Mouse (Mus musculus): ENCODE data around the gene Acacb.

Acacb gene

GRCm38 (mm10) chr5:114299156-114299855 lies 153.0 kb downstream of the Acacb start:
- DNase-seq (ENCODE audit: extremely low spot score, low spot score): no peak

- DNase-seq (ENCODE audit: extremely low spot score, low spot score): no peak
Observed at GRCm38 (mm10) chr5:114299883-114300610, 153.7 kb downstream of the Acacb start.

Measured in neural tube, embryonic 10.5 days (tissue).